Mouse (Mus musculus) bone marrow macrophage, adult 2 months (primary cell): ENCODE results near the gene Dst.

Source experiments
- CTCF ChIP-seq: IDR thresholded peaks from 2 replicates; pipeline ENCODE4 v1.5.1; 2012; ENCODE audit warnings: low read depth, mild to moderate bottlenecking, low read length, moderate library complexity
- POLR2A ChIP-seq: IDR thresholded peaks from 2 replicates; pipeline ENCODE4 v1.6.1; 2012; ENCODE audit warnings: mild to moderate bottlenecking, low read depth, low read length, borderline replicate concordance

GRCm38 (mm10) chr1:33935946-33936345, 27.9 kb downstream of the Dst start:
- TF ChIP-seq CTCF, result no peak
- no peak for TF ChIP-seq POLR2A
